Mouse (Mus musculus) mouse trophoblast stem cell (cell line): Measurements from ENCODE around the gene A430005L14Rik.
"Not testable (repeated sequence)": the region's sequence is repeated elsewhere in the genome, so short reads cannot be mapped to it uniquely, and the experiment has no call there.

Experiments
- in situ Hi-C, 2 experiments: fragments of 300-500 bp; cut with MseI, MboI; formaldehyde crosslinking; loops; 2 replicates in 1 of 2; 3 replicates in 1 of 2; pipeline ENCODE4 v1.15.1; 2025

The A430005L14Rik gene

DNA sequence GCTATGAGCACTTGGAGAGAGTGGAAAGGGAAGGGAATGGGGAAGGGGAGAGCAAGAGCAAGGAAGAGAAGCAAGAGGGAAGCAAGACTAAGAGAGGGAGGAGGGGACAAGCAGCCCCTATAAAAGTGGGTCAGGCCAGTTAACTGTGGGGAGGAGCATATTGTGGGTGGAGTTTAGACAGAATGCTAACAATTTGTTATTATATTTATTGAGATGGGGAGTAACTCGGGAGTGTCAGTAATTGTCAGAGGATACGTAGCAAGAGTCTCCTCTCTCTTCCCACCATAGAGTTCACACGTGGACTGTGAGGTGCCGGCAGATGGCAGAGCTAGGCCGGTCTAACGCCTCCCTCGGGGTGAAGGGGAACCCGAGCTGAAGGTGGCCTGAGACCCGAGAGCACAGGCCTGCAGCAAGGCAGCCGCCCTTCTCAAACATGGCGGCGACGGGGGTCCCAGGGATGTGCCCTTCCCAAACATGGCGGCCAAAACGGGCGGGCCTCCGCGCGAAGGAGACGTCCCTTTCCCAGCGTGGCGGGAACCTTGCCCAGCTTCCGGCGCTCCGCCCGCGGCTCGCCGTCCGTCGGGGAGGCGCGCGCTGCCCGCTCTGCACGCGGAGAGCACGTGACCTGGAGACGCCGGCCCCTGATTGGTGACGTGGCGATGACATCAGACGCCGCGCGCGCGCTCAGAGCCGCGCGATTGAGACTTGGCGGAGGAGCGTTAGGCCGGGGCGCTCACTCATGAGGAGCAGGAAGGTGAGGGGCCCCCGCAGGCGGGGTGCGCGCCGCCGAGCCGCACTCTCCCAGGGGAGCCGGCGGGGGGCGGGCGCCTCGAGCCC lies at the start of gene A430005L14Rik:
TSS of gene A430005L14Rik (plus strand) at position 669 of the 837 bp plus-strand sequence.
- in situ Hi-C loops, result loop anchor here in 1 of 2 experiments (25.0 kb wide), 1 partner anchor 1619 kb away; the partner anchor contains the start of genes Chd5 and Rpl22

DNA sequence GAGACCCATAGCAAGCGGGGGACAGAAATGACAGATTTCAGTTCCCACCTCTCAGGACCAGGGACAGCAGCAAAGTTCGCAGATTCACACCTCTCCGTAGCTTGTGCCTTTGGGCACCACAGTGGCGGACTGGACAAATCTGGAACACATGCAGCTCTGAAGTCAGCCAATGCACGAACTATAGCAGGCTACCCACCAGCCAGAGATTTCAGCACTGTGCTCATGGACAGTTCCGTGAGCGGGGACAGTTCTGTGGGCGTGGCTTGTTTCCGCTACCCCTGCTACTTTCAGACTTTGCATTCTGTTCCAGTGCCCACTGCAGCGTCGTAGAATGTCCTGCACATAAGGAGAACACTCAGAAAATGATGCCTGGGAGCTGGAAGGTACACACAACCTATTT lies 49.5 kb upstream of the A430005L14Rik start:
- in situ Hi-C loops, result no loop called here

DNA sequence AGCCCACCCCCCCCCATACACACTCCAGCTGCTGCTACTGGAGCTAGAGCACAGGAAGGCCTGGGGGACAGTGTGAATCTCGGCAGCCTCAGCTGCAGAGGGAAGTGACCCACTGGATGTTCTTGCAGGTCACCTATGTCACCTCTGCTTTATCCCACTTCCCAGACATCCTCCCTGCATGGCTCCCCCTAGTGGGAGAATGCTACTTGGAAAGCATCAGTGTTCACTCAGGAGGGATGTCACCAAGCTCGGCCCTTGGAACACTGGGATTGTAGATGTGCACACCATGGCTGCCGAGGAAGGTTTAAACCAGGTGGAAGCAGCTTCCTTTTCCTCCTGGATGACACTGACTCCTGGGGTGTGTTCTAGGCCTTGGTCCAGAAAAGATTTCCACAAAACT lies 43.4 kb upstream of the A430005L14Rik start:
- in situ Hi-C loops, result no loop called here

DNA sequence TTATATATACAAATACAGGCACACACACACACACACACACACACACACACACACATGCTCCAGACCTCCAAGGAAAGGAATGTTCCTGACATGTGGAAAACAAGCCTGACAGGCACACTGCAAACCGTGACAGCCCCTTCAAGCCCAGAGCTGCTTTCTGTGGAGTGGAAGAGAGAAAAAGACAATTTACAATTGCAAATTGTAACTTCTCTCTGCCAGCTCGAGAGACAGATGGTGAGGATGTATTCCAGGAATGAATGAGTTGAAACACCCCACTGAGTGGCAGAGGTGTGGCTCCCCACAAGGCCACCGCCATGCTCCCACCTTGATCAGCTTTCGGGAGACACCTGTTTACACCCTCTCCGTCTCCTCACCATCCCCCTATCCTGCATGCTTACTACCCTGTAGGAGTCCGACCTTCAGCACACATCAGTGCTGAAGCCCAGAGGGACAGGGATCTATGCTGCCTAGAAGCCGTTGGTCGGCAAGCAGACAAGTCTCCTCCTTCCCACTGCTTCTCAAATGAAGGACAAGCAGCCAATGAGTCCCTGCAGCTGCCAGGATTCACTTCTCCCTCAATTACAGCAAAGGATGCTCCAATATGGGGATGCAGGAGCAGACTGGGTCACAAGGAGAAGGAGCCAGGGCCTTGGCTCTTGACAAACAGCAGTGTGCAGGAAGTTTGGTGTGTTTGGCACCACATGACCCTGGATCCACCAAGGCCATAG lies 39.1 kb upstream of the A430005L14Rik start:
- in situ Hi-C loops, result no loop called here

DNA sequence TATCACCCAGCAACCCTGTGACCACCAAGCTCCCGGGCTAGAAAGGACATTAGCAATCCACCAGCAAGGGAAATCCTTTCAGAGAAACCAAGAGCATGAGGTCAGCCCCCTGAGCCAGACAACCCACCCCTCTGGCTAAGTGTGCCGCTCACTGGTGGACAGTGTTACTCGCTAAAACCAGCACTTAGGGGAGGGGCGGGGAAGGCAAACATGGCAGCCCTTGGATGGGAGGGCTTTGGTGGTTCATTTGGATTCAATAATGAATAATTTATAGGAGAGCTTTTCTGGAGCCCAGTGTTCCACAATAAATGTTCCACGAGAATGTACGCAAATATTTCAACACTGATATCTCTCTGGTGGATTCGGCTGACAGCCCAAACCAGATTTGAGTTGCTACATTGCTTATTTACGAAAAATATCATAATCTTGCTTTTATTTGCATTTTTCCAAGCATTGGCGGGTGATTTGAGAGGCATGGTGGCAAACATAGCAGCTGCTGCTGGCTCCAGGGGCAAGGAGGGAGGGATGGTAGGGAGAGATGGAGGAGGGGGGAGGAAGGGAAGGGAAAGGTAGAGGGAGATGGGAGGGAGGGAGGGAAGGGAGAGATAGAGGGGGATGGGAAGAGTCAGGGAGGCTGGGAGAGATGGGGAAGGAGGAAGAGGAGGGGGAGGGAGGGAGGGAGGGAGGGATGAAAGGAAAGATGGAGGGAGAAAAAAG lies 36.4 kb upstream of the A430005L14Rik start:
- in situ Hi-C loops, result no loop called here

DNA sequence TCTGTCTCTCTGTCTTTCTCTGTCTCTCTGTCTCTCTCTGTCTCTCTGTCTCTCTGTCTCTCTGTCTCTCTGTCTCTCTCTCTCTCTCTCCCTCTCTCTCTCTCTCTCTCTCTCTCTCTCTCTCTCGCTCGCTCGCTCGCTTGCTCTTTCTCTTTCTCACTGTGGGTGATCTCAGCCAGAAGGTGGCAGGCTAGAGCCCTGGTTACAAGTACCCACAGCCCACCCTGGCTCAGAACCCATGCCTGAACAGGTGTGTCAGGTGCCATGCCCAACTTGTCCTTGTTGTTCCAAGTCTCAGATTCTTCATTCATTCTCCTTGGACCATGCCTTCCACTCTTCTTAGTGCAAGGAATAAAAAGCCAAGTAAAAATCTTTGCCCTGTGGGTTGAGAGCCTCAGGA lies 34.9 kb upstream of the A430005L14Rik start:
- in situ Hi-C loops, result not testable (repeated sequence)

DNA sequence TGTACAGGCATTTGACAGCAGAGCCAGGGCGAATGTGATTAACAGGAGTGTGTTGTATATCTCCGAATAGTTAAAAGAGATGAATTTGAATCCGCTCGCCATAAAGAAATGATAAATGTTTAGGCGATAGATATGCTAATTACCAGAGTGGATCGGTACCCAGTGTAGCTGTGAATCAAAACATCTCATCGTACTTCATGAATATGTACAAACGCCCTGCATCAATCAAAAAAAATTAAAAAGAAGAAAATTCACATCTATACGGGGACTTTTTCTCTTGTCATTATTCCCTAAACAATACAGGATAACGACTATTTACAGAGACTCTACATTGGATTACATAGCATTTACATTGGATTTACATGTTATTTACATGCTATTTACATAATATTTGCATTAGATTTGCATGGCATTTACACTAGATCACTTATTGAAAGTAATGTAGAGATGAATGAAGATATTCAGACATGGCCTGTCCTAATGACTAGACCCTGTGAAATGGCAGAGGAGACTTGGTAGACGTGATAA lies 28.2 kb upstream of the A430005L14Rik start:
- in situ Hi-C loops, result no loop called here

DNA sequence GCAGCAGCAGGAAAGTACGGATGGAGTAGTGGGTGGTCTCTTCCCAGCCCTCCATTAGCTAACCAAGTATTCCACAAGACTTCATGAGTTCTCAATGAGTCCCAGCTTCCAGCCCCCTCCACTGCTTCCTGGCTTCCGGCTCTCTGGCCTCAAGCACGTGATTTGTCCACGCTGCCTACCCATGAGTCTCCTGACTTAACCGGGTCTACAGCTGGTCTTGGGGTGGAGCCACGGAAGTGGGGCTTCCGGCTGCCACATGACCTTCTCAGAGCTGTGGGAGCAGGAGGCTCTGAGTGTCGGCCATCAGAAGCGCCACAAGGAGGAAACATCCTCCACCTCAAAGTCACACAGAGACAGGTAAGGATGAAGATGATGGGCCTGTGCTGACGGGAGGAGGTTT lies 27.6 kb upstream of the A430005L14Rik start:
- in situ Hi-C loops, result no loop called here

DNA sequence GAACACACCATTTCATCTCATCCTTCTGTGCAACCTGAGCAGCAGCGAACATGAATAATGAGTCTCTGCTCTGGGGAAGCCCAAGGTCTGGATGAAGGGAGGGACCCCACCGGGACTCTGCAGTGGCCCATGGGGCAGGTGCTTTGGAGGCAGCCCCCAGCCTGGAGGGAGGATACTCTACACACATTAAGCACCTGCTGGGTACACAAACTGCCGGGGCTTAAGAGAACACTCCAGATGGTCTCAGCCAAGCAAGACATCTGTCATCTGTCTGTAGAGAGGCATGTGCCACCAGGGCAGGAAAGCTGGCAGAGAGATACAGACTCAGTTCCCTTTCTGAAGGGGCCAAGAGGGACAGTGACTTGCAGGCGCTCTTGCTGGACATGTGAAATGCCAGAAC lies 27.1 kb upstream of the A430005L14Rik start:
- in situ Hi-C loops, result no loop called here

DNA sequence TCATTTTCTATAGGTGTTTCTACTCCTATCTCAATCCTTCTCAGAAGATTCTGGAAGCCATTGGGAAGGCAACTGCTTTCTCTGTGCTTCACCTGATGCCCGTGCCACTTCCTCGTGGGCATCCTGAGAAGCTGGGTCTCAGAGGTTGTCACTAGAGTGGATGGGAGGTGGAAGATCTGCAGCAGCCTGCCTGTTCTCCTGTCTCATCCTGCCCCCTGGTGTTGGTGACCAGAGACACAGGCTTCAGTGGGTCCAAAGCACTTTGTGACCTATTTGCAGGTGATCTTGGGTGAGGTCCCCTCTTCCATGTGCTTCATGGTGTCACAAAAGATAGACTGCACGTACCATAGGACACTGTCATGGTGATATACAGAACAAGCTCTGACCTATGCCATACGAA lies 13.8 kb upstream of the A430005L14Rik start:
- in situ Hi-C loops, result no loop called here

DNA sequence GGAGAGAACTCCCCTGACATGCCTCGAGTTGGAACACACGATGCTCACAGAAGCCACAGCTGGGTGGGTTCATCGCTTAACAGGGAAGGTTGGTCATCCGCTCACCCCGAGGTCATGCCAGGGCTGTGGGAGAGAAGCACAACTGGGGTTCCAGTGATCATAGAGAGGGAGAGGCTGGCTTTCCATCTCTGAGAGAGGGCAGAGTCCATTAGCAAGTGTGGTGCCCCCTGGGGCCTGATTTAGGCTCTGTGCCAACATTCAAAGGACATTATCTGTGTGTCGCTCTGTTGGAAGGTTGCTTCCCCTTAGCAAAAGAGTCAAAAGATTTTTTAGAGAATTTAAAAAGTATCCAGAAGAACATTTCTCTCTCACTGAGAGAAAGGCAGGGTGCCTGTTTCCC lies 12.8 kb upstream of the A430005L14Rik start:
- in situ Hi-C loops, result no loop called here

DNA sequence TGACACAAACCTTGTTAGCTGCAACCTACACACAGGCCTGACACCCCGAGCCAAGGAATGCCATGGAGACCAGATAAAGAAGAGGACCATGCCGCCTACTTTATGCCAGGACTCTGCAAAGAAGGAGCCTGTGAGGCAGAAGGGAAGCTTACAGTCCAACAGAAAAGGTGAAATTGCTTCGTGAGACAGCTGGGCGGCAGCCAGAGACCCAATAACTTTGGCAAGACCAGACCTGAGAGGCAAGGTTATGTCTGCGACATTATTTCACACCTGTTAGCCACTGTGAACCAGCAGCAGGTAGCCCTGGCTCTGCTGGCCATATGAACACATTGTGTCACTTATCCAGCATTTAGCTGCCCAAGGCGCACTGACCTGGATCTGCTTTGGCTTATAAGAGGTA lies 11.3 kb upstream of the A430005L14Rik start:
- in situ Hi-C loops, result no loop called here

DNA sequence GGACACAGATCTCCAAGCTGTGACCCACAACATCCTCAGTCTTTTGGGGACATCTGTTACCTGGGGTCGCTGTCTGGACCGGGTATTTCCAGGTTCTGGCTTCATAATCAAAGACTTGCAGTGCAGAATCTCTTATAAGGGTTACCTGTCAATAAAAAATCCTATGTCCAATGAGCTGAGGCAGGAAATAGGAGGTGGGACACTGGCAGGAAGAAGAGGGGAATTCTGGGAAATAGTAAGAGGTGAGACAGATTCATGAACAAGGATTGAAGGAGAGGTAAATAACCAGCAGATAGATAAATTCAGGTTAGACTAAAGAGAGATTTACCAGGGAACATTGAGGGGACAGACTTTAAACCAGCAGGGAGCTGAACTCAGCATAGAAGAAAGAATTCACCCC lies 6.7 kb upstream of the A430005L14Rik start:
- in situ Hi-C loops, result loop anchor here in 1 of 2 experiments (25.0 kb wide), 1 partner anchor 1613 kb away; the partner anchor contains the start of genes Chd5 and Rpl22

DNA sequence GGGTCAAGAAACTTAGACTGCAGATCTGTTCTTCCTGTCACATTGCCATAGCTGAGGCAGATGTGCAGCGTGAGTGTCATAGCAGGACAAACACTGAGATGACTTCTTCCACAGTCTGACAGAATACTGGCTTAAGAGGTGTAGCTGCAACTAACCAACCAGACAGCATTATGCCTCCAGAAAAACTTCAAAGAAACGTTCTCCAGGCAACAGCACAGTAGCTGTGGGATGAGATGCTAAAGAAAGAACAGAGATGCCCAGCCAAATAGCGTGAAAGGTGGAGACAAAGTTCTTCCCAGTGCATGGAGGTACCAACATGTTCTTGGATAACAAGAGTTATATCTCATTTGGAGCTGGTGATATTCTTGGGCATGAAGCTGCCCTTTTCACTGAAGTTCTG lies 5.9 kb upstream of the A430005L14Rik start:
- in situ Hi-C loops, result loop anchor here in 1 of 2 experiments (25.0 kb wide), 1 partner anchor 1614 kb away; the partner anchor contains the start of genes Chd5 and Rpl22

DNA sequence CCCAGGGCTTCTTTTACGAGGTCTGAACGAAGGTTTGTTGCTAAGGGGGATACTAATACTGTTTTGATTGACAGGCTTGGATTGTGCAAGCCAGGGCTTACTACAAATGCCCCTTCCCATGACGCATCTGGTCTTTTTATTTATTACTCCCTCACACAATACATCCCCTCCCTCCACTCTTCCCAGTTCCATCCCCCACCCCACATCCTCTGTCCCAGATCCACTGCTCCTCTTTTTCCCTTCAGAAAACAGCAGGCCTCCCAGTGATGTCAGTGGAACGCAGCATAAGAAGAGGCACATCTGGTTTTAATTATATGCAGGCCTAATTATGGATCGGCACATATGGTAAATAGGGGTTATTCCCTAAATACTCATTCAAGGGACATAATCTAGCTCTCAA lies 5.3 kb upstream of the A430005L14Rik start:
- in situ Hi-C loops, result loop anchor here in 1 of 2 experiments (25.0 kb wide), 1 partner anchor 1614 kb away; the partner anchor contains the start of genes Chd5 and Rpl22

DNA sequence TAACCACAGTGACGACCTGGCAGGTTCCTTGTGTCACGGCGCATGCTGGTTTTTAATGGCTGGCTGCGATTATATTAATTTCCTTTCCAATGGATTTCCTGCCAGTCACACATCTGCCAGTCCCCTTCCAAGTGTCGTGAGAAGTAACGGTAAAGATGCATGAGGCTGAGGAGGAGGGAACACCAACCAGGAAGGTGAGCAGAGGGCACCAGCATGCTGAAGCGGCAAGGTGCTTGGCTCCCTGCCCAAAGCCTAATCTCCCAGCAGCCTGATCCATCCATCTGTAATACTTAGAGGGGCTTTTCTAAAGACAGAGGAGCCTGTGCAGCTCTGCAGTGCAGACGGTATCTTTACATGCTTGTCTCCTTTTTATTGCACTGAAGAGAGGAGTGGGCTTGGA lies 1.4 kb upstream of the A430005L14Rik start:
- in situ Hi-C loops, result loop anchor here in 1 of 2 experiments (25.0 kb wide), 1 partner anchor 1618 kb away; the partner anchor contains the start of genes Chd5 and Rpl22

DNA sequence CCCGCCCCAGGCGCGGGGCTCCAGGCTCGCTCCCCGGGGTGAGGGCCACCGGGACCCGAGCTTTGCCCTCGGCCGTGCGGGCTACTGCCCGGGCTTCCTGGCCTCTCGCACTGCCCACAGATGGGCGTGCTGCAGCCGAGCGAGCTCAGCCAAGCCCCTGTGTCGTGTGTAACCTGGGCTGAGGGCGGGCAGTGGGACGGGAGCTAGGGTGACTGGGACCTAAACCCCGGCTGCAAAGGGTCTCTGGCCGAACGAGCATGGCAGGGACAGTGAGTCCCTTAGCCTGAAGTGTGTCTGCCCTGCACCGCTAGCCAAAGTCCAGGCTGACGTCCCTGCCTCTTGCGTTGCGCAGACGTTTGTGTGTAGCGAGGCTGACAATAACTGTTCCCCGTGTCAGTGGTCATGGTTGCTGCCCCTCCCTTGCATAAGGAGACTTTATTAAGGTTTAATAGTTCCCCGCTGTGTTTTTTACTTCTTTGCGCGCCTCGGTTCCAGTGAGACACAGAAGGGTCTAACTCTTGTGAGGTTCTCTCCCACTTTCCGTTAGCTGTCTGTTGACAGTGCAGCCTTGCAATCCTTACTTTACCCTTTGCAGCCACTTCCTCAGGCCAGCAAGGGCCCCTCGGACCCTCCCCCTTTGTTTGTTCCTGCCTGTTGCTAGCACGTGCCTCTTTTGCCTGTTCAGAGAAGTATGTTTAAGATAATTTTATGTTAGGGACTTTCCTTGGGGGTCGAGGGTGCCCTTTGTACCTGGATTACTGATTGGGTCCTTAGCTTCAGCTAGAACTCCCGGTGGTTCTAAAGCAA lies 610 bp downstream of the A430005L14Rik start:
- in situ Hi-C loops, result loop anchor here in 1 of 2 experiments (25.0 kb wide), 1 partner anchor 1620 kb away; the partner anchor contains the start of genes Chd5 and Rpl22

DNA sequence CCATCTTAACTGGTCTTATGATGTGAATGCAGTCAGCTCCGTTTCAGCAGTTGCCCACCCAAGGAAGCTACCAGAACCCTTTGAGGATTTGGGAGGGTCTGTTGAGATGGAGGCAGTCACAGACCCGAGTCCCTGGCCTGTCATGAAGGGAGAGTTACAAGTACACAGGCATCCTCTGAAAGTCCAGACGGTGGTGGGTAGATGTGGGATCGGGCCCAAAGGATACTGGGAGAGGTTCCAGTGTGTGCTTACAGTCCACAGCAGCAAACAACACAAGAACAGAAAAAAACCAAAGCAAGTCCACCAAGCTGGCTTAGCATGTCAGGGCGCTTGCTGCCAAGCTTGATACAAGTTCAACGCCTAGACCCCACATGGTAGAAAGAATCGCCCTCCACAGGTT lies 5.6 kb downstream of the A430005L14Rik start:
- in situ Hi-C loops, result loop anchor here in 1 of 2 experiments (25.0 kb wide), 1 partner anchor 1625 kb away; the partner anchor contains the start of genes Chd5 and Rpl22

DNA sequence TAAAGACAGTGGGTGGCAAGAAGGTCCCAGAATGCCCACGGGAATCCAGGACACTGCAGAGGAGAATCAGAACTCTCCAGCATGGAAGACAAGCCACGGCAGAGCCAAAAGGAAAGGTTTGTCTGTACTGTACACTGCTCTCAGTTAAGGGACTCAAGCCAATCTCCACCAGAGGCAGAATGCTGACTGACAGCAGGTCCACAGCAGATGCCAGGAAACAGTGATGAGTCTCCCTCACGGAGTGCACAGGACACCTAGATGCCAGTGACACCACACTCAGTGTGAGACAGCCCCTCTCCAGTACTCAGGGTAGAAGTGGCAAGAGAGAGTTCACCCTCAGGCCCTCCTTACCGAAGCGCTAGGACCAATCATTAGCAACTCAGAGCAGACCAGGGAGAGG lies 9.6 kb downstream of the A430005L14Rik start:
- in situ Hi-C loops, result loop anchor here in 1 of 2 experiments (25.0 kb wide), 1 partner anchor 1629 kb away; the partner anchor contains the start of genes Chd5 and Rpl22

DNA sequence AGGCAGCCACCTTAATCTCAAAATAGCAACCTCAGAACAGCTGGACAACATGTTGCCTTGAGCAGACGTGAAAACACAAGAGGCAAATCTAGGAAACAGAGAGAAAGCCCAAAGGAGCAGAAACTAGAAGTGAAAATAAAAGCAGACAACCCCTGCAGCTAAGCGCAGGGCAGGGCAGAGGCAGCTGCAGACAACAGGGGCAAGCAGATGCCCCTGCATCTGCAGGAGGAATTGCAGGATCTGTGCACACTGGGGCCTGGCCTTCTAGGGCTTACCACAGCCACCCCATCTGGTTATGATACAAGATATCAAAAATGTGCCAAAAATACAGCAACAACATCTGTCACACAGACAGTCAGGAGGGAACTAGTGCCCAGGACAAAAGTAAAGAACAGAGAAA lies 10.5 kb downstream of the A430005L14Rik start:
- in situ Hi-C loops, result loop anchor here in 1 of 2 experiments (25.0 kb wide), 1 partner anchor 1630 kb away; the partner anchor contains the start of genes Chd5 and Rpl22
